Mouse (Mus musculus) CH12.LX (cell line): ENCODE data around the gene Tbp. TPM values are rescaled to one million over a fixed set of nuclear protein-coding genes. Genes with fewer than 3 reads are reported as not detected.
A peak's percentile ranks its signal among the peaks of the same experiment; 100 is the strongest.

Source experiments
- DNase-seq: peaks from one replicate; pipeline ENCODE4 v3.0.0-alpha.2; 2013; ENCODE audit errors: extremely low read depth
- H3K27ac ChIP-seq: 2 replicates; pipeline ENCODE4 v1.5.1; 2012; ENCODE audit warnings: low read depth, mild to moderate bottlenecking, control low read depth, moderate library complexity; ENCODE audit not compliant: insufficient read depth
- H3K27me3 ChIP-seq: replicated peaks from 2 replicates; pipeline ENCODE3; 2012; ENCODE audit warnings: inconsistent platforms
- H3K36me3 ChIP-seq, 2 experiments: replicated peaks in 1 of 2; 2 replicates each; pipeline versions ENCODE3 to v1.6.1; 2012; ENCODE audit warnings: inconsistent platforms in 1 of 2, low read length in 1 of 2, mild to moderate bottlenecking in 1 of 2, mixed read lengths in 1 of 2, moderate library complexity in 1 of 2; ENCODE audit not compliant: control insufficient read depth in 1 of 2, insufficient read depth in 1 of 2
- H3K4me1 ChIP-seq, 2 experiments: 2 replicates each; pipeline ENCODE4 v1.6.1; 2012; ENCODE audit warnings: inconsistent platforms in 1 of 2, moderate library complexity in 1 of 2; ENCODE audit not compliant: insufficient read depth in 2 of 2, control insufficient read depth in 1 of 2
- H3K4me2 ChIP-seq: 2 replicates; pipeline ENCODE4 v1.6.1; 2012; ENCODE audit warnings: low read depth, mild to moderate bottlenecking, control low read depth; ENCODE audit not compliant: poor library complexity, insufficient read depth, severe bottlenecking
- H3K4me3 ChIP-seq, 3 experiments: fragments of 150-350 bp in 1 of 3; sonication (generic) in 1 of 3; replicated peaks in 1 of 3; 2 replicates each; pipeline versions ENCODE3 to v1.5.1; 2011 to 2012; ENCODE audit warnings: low read depth in 2 of 3, low read length in 2 of 3, mild to moderate bottlenecking in 2 of 3, moderate library complexity in 2 of 3, control low read depth in 1 of 3, improper control_type of control experiment in 1 of 3, inconsistent platforms in 1 of 3, mixed read lengths in 1 of 3; ENCODE audit not compliant: poor library complexity in 1 of 3
- H3K79me2 ChIP-seq: replicated peaks from 2 replicates; pipeline ENCODE4 v1.6.1; 2012; ENCODE audit warnings: mild to moderate bottlenecking, moderate library complexity; ENCODE audit not compliant: control insufficient read depth, poor library complexity, insufficient read depth, severe bottlenecking; ENCODE audit errors: extremely low read depth
- H3K9ac ChIP-seq: 2 replicates; pipeline ENCODE4 v1.6.1; 2012; ENCODE audit warnings: low read depth, mild to moderate bottlenecking, control low read depth, moderate library complexity; ENCODE audit not compliant: insufficient read depth
- H3K9me3 ChIP-seq: replicated peaks from 2 replicates; pipeline ENCODE3; 2012; ENCODE audit warnings: low read length, inconsistent platforms, mixed read lengths
- E2F4 ChIP-seq: IDR thresholded peaks from 2 replicates; pipeline ENCODE4 v1.6.1; 2011; ENCODE audit warnings: low read depth, low read length, improper control_type of control experiment; ENCODE audit not compliant: insufficient replicate concordance
- ELF1 ChIP-seq: IDR thresholded peaks from 2 replicates; pipeline ENCODE4 v1.6.1; 2014; ENCODE audit warnings: low read depth, mild to moderate bottlenecking, inconsistent platforms, low read length, improper control_type of control experiment
- ETS1 ChIP-seq: conservative IDR thresholded peaks from 2 replicates; pipeline ENCODE4 v1.6.1; 2012; ENCODE audit warnings: low read depth, mild to moderate bottlenecking, inconsistent platforms, low read length, improper control_type of control experiment, moderate library complexity
- GABPA ChIP-seq: IDR thresholded peaks from 2 replicates; pipeline ENCODE4 v1.6.1; 2012; ENCODE audit warnings: low read depth, low read length, improper control_type of control experiment, inconsistent platforms; ENCODE audit not compliant: insufficient replicate concordance
- HCFC1 ChIP-seq: IDR thresholded peaks from 2 replicates; pipeline ENCODE4 v1.6.1; 2012; ENCODE audit warnings: low read depth, mild to moderate bottlenecking, inconsistent platforms, low read length, improper control_type of control experiment
- IRF4 ChIP-seq: IDR thresholded peaks from 2 replicates; pipeline ENCODE4 v1.6.1; 2014; ENCODE audit warnings: low read depth, mild to moderate bottlenecking, inconsistent platforms, low read length, improper control_type of control experiment
- JUND ChIP-seq: conservative IDR thresholded peaks from 2 replicates; pipeline ENCODE4 v1.6.1; 2011; ENCODE audit warnings: low read depth, low read length, improper control_type of control experiment
- MAX ChIP-seq: IDR thresholded peaks from 2 replicates; pipeline ENCODE4 v1.6.1; 2011; ENCODE audit warnings: low read length, improper control_type of control experiment
- MAZ ChIP-seq: IDR thresholded peaks from 2 replicates; pipeline ENCODE4 v1.6.1; 2012; ENCODE audit warnings: low read depth, mild to moderate bottlenecking, inconsistent platforms, low read length, improper control_type of control experiment, moderate library complexity
- MXI1 ChIP-seq: IDR thresholded peaks from 2 replicates; pipeline ENCODE4 v1.6.1; 2011; ENCODE audit warnings: mild to moderate bottlenecking, low read depth, low read length, improper control_type of control experiment
- MYC ChIP-seq: IDR thresholded peaks from 2 replicates; pipeline ENCODE4 v1.6.1; 2011; ENCODE audit warnings: low read depth, mild to moderate bottlenecking, improper control_type of control experiment, low read length
- NELFE ChIP-seq: IDR thresholded peaks from 2 replicates; pipeline ENCODE4 v1.6.1; 2011; ENCODE audit warnings: low read depth, low read length, improper control_type of control experiment
- PAX5 ChIP-seq: IDR thresholded peaks from 2 replicates; pipeline ENCODE4 v1.6.1; 2012; ENCODE audit warnings: low read length, inconsistent platforms, mixed read lengths
- POLR2A ChIP-seq: IDR thresholded peaks from 2 replicates; pipeline ENCODE4 v1.6.1; 2011; ENCODE audit warnings: low read depth, mild to moderate bottlenecking, improper control_type of control experiment, low read length
- RCOR1 ChIP-seq: conservative IDR thresholded peaks from 2 replicates; pipeline ENCODE4 v1.6.1; 2012; ENCODE audit warnings: low read depth, mild to moderate bottlenecking, inconsistent platforms, low read length, improper control_type of control experiment
- SMC3 ChIP-seq: IDR thresholded peaks from 2 replicates; pipeline ENCODE4 v1.6.1; 2011; ENCODE audit warnings: low read depth, low read length, improper control_type of control experiment
- TCF12 ChIP-seq: IDR thresholded peaks from 2 replicates; pipeline ENCODE4 v1.6.1; 2014; ENCODE audit warnings: low read depth, mild to moderate bottlenecking, inconsistent platforms, low read length, improper control_type of control experiment
- USF1 ChIP-seq: IDR thresholded peaks from 2 replicates; pipeline ENCODE4 v1.6.1; 2014; ENCODE audit warnings: low read depth, mild to moderate bottlenecking, inconsistent platforms, low read length, improper control_type of control experiment
- ZMIZ1 ChIP-seq: IDR thresholded peaks from 2 replicates; pipeline ENCODE4 v1.6.1; 2012; ENCODE audit warnings: low read depth, mild to moderate bottlenecking, inconsistent platforms, low read length, improper control_type of control experiment
- ZNF384 ChIP-seq: IDR thresholded peaks from 2 replicates; pipeline ENCODE4 v1.6.1; 2012; ENCODE audit warnings: low read depth, low read length, improper control_type of control experiment, inconsistent platforms
- dilution Hi-C: fragments of 300-500 bp; cut with MboI; formaldehyde crosslinking; loops from 2 replicates; pipeline ENCODE4 v1.14.3; 2020; ENCODE audit warnings: low sequenced_read_pairs; ENCODE audit not compliant: extremely low pct_unique_long_range_greater_than_20kb, extremely low pct_ligation_motif_present
- in situ Hi-C: fragments of 300-500 bp; cut with MboI; formaldehyde crosslinking; loops from 3 replicates; pipeline ENCODE4 v1.14.3; 2019; ENCODE audit warnings: low sequenced_read_pairs, low pct_ligation_motif_present, low pct_unique_long_range_greater_than_20kb, mixed read lengths
- polyA plus RNA-seq: library from polyadenylated mRNA; unstranded; fragments of >175 nt; gene quantifications from 2 replicates; pipeline ENCODE4 v1.2.1, GENCODE M21; 2012; ENCODE audit warnings: low read depth; ENCODE audit not compliant: insufficient read length
- total RNA-seq, 2 experiments: library from RNA; depleted of rRNA; stranded (reverse); fragments of 300-350 nt in 1 of 2; fragments of >200 nt in 1 of 2; gene quantifications; 2 replicates each; pipeline ENCODE4 v1.2.3; 2012 to 2014

The Tbp gene
- total and polyA plus RNA-seq, 3 experiments: 26.5 to 71.4 (median 52.8) TPM

DNA sequence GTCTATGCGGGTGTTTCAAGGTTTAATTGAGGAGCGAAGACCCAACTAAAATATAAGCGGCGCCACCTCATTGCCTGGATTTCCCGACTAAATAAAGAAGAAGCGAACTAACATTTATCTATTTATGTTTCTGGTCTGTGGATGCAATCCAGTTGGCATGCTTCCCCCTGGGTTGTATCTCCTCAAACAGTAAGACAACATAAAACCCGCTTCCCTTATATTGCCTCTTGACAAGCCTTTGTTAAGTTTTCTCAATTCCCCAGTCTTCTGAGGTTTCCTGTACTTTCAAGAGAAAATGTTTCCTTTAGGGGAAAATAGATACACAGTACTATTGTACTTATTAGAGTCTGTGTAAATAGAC lies 955 bp upstream of the Tbp start:
- DNase-seq: no peak
- H3K79me2 ChIP-seq: peaks cover 59% of the 10 kb centered on the region
- H3K4me1 ChIP-seq: peaks cover 4 to 31% of the 10 kb centered on the region in 2 experiments; a peak in 3 of 4 replicates
- peak overlapping the region; percentile 65 to 98 (median 84) for H3K4me3 ChIP-seq
- H3K9ac ChIP-seq: peak overlapping the region; percentile 67
- peak overlapping the region; percentile 97 for H3K4me2 ChIP-seq
- TF ChIP-seq MYC (no peak), POLR2A (no peak), PAX5 (no peak), TCF12 (no peak), NELFE (no peak), GABPA (no peak), MAX (no peak), MAZ (no peak), ZMIZ1 (no peak), MXI1 (no peak), IRF4 (no peak), JUND (no peak), ETS1 (no peak), RCOR1 (no peak), SMC3 (no peak), ZNF384 (no peak), USF1 (no peak)
- in situ Hi-C loops (no loop called here), dilution Hi-C loops (no loop called here)
- no peaks in the 10 kb centered on the region for H3K27me3 ChIP-seq
- H3K9me3 ChIP-seq: no peaks in the 10 kb centered on the region
- H3K27ac ChIP-seq: peak overlapping the region; percentile 42; the same call in 1 of the 2 replicates
- peaks cover 16 to 48% of the 10 kb centered on the region in 2 experiments for H3K36me3 ChIP-seq

DNA sequence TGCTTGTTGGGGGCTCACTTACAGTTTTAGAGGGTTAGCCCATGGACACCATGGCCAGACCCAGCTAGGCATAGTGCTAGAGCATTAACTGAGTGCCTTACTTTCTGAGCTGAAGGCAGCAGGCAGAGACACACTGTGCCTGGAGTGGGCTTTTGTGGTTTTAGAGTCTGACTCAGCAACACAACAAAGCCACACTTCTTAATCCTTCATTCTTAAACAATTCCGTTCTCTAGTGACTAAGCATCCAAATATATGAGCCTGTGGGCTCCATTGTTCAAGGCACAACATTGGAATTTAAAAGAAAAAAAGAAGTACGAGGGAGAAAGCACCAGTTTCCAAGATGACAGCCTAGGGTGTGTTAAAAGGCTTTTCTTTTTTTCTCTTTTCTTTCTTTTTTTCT lies 11.0 kb downstream of the Tbp start:
- Histone ChIP-seq H3K36me3 (peaks cover 71 to 87% of the 10 kb centered on the region in 2 experiments), H3K4me2 (no peak overlapping the region), H3K9ac (no peak overlapping the region), H3K79me2 (no peaks in the 10 kb centered on the region)
- in situ Hi-C loops: no loop called here
- TF ChIP-seq E2F4: no peak
- no peak for TF ChIP-seq PAX5
- TF ChIP-seq RCOR1: no peak
- TF ChIP-seq HCFC1: no peak
- TF ChIP-seq ELF1: no peak
- TF ChIP-seq, all 38 proteins: peak for 0
- Histone ChIP-seq H3K4me3 (no peak overlapping the region), H3K4me1 (no peaks in the 10 kb centered on the region), H3K27ac (no peak overlapping the region), H3K9me3 (no peaks in the 10 kb centered on the region), H3K27me3 (no peaks in the 10 kb centered on the region)
- no peak for DNase-seq
- dilution Hi-C loops: no loop called here
